Mouse (Mus musculus) lung, embryonic 14.5 days (tissue): Measurements from ENCODE around the gene Hoxb6. TPM values are rescaled to one million over a fixed set of nuclear protein-coding genes. Genes with fewer than 3 reads are reported as not detected.

Experiments
- ATAC-seq: fragments of 200-750 bp; cut with Nextera tagmentation; 2 replicates; pipeline ENCODE4 v1.8.0; 2017; ENCODE audit warnings: mild to moderate bottlenecking, moderate TSS enrichment, moderate library complexity; ENCODE audit not compliant: insufficient read depth
- DNase-seq: peaks from one replicate; pipeline ENCODE4 v3.0.0-alpha.2; 2015
- H3K27ac ChIP-seq: fragments of 300-500 bp; sonication (generic); 2 replicates; pipeline ENCODE4 v1.5.1; 2014; ENCODE audit warnings: low read depth, mild to moderate bottlenecking, moderate library complexity
- H3K27me3 ChIP-seq: fragments of 300-500 bp; sonication (generic); 2 replicates; pipeline ENCODE4 v1.6.1; 2014; ENCODE audit warnings: low read length, control low read depth; ENCODE audit not compliant: insufficient read depth
- H3K36me3 ChIP-seq: fragments of 300-500 bp; sonication (generic); 2 replicates; pipeline ENCODE4 v1.6.1; 2014; ENCODE audit warnings: control low read depth; ENCODE audit not compliant: insufficient read depth
- H3K4me1 ChIP-seq: fragments of 300-500 bp; sonication (generic); 2 replicates; pipeline ENCODE4 v1.6.1; 2014; ENCODE audit warnings: antibody characterized with exemption, control low read depth; ENCODE audit not compliant: insufficient read depth
- H3K4me2 ChIP-seq: fragments of 300-500 bp; sonication (generic); 2 replicates; pipeline ENCODE4 v1.6.1; 2014; ENCODE audit warnings: mild to moderate bottlenecking
- H3K4me3 ChIP-seq: fragments of 300-500 bp; sonication (generic); 2 replicates; pipeline ENCODE4 v1.5.1; 2014; ENCODE audit warnings: low read depth, low read length
- H3K9ac ChIP-seq: fragments of 300-500 bp; sonication (generic); 2 replicates; pipeline ENCODE4 v1.6.1; 2014
- H3K9me3 ChIP-seq: fragments of 300-500 bp; sonication (generic); 2 replicates; pipeline ENCODE4 v1.6.1; 2016; ENCODE audit warnings: low read depth, low read length, control low read depth
- CTCF ChIP-seq: IDR thresholded peaks from 2 replicates; pipeline ENCODE4 v1.5.1; 2016; ENCODE audit warnings: antibody characterized with exemption, low read depth
- WGBS: fragments of 180-500 bp; shearing (Covaris S2); extraction: QIAGEN DNeasy Blood & Tissue Kit; methylation state at CpG from one replicate; pipeline ENCODE4 v1.1.7; 2014; 5-methylcytosine and 5-hydroxymethylcytosine counted together
- polyA plus RNA-seq: library from polyadenylated mRNA; unstranded; fragments of >200 nt; fragmentation: Nextera tagmentation; extraction: Ambion mirVana; gene quantifications from 2 replicates; pipeline ENCODE4 v1.2.1, GENCODE M21; 2014

Hoxb6 gene
- polyA plus RNA-seq, 1 experiment from 2014 or later = 24.4 TPM

- H3K36me3 ChIP-seq = peaks cover 47% of the 10 kb centered on the region
- WGBS = under 1% methylated on average over 35 of the region's 35 CpGs
- H3K4me3 ChIP-seq = peak overlapping the region; percentile 64
- peak overlapping the region; percentile 84 for H3K4me2 ChIP-seq
- H3K27me3 ChIP-seq = peaks cover 25% of the 10 kb centered on the region
- no peak for TF ChIP-seq CTCF
- ATAC-seq = peak; percentile 65
- H3K9ac ChIP-seq = peak overlapping the region; percentile 97
- peaks cover 21% of the 10 kb centered on the region for H3K4me1 ChIP-seq
- peak overlapping the region; percentile 100 for H3K27ac ChIP-seq
- H3K9me3 ChIP-seq = no peaks in the 10 kb centered on the region
- peak; percentile 79 for DNase-seq
Measured at GRCm38 (mm10) chr11:96332618-96333032, 40.3 kb downstream of the Hoxb6 start.

DNA sequence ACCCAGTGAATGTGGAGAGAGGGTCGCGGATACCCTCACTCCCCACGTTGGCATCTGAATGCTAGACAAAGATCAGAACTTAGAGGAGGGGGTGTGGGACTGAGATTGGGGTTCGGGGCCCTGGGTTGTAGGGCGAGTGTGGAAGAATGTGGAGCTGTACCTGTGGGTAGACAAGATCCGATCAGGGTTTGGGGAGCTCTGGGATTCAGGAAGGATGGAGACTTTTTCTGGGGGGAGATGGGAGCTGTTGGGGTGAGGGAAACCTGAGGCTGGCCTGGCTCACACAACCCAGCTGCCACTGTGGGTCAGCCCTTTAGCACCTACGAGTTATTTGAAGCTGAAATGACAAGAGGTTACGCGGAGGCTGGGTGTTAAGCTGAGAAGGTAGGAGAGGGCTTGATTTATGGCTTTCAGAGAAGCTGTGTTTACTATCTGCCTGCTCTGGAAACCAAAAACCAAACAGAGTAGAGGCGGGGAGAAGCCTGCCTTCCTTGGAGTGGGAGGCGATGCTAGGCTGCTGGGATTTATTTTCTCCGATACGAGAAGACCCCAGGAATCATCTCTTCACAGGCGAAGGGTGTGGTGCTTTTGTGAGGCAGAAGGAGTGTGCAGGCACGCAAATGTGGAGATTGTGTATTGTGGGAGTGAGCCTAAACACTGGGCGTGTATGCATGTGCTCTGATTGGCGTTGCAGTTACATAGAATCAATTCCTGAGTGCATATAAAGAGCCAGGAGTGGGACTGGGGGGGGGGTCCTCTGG lies 41.1 kb downstream of the Hoxb6 start:
- peak overlapping the region; percentile 64 for H3K4me3 ChIP-seq
- H3K4me1 ChIP-seq = peaks cover 22% of the 10 kb centered on the region
- H3K9me3 ChIP-seq = no peaks in the 10 kb centered on the region
- peak overlapping the region; percentile 84 for H3K4me2 ChIP-seq
- H3K9ac ChIP-seq = peak overlapping the region; percentile 97
- H3K27ac ChIP-seq = peak overlapping the region; percentile 100
- peaks cover 53% of the 10 kb centered on the region for H3K36me3 ChIP-seq
- DNase-seq = peak; percentile 65
- WGBS = 8% methylated on average over 17 of the region's 17 CpGs
- ATAC-seq = no peak
- TF ChIP-seq CTCF = no peak
- H3K27me3 ChIP-seq = peaks cover 28% of the 10 kb centered on the region

DNA sequence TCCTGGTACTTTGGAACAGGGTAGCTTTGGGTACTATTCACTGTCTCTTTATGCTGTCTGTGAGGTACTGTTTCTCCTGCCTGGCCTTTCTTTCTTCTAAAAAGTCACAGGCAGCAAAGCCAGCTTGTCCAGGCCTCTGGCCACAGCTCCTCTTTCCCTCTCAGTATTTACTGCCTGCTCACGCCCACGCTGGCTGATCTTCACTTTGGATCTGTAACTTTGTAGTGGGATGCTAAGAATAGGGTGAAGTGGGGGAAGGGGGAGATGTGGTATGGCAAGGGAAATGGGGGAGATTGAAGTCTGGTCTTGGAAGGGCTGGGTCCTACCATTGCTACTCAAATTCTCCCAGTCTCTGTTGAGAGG lies 41.7 kb downstream of the Hoxb6 start:
- TF ChIP-seq CTCF = no peak
- no peak for DNase-seq
- 8% methylated on average over 2 of the region's 2 CpGs for WGBS
- Histone ChIP-seq H3K27ac (peak overlapping the region; percentile 100), H3K4me1 (peaks cover 28% of the 10 kb centered on the region), H3K27me3 (peaks cover 31% of the 10 kb centered on the region), H3K9me3 (no peaks in the 10 kb centered on the region), H3K9ac (peak overlapping the region; percentile 97), H3K4me2 (peak overlapping the region; percentile 84), H3K36me3 (peaks cover 59% of the 10 kb centered on the region), H3K4me3 (peak overlapping the region; percentile 64)
- no peak for ATAC-seq

DNA sequence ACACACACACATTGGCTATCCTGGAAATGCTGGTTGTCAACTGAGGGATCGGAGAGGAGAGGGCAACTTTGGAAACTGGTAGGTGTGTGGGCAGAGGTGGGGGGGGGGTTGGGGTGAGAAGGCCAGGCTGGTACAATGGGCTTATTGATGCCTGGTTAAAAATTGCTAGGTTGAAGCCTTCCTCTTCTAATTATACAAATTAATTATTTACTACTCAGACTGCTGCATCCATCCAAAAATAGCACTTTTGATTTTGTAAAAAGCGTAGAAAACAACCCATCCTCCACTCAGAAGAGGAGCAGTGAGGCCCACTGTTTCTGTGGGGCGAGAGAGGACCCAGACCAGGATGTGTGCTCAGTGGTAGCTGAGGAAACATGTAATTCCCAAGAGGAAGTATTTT lies 42.7 kb downstream of the Hoxb6 start:
- Histone ChIP-seq H3K27ac (peak overlapping the region; percentile 100), H3K4me1 (peaks cover 28% of the 10 kb centered on the region), H3K36me3 (peaks cover 57% of the 10 kb centered on the region), H3K9ac (peak overlapping the region; percentile 97), H3K9me3 (no peaks in the 10 kb centered on the region), H3K4me3 (peak overlapping the region; percentile 64), H3K4me2 (peak overlapping the region; percentile 84), H3K27me3 (peaks cover 37% of the 10 kb centered on the region)
- 25% methylated on average over 3 of the region's 3 CpGs for WGBS
- no peak for TF ChIP-seq CTCF
- ATAC-seq (no peak), DNase-seq (no peak)

GRCm38 (mm10) chr11:96336597-96336996 lies 44.3 kb downstream of the Hoxb6 start:
- Histone ChIP-seq H3K4me2 (peak overlapping the region; percentile 84), H3K36me3 (peaks cover 48% of the 10 kb centered on the region), H3K4me3 (peak overlapping the region; percentile 64), H3K9me3 (no peaks in the 10 kb centered on the region), H3K9ac (peak overlapping the region; percentile 97), H3K27me3 (peaks cover 38% of the 10 kb centered on the region), H3K4me1 (peaks cover 25% of the 10 kb centered on the region), H3K27ac (peak overlapping the region; percentile 100)
- ATAC-seq (no peak), DNase-seq (no peak)
- 18% methylated on average over 2 of the region's 2 CpGs for WGBS
- TF ChIP-seq CTCF = no peak

- no peak for TF ChIP-seq CTCF
- ATAC-seq = no peak
- Histone ChIP-seq H3K4me2 (peak overlapping the region; percentile 84), H3K4me3 (peak overlapping the region; percentile 64), H3K9ac (peak overlapping the region; percentile 97), H3K27me3 (peaks cover 40% of the 10 kb centered on the region), H3K9me3 (no peaks in the 10 kb centered on the region), H3K27ac (peak overlapping the region; percentile 100), H3K36me3 (peaks cover 53% of the 10 kb centered on the region), H3K4me1 (peaks cover 27% of the 10 kb centered on the region)
- WGBS = 10% methylated on average over 6 of the region's 6 CpGs
- DNase-seq = no peak
Measured at GRCm38 (mm10) chr11:96337026-96337425, 44.8 kb downstream of the Hoxb6 start.

DNA sequence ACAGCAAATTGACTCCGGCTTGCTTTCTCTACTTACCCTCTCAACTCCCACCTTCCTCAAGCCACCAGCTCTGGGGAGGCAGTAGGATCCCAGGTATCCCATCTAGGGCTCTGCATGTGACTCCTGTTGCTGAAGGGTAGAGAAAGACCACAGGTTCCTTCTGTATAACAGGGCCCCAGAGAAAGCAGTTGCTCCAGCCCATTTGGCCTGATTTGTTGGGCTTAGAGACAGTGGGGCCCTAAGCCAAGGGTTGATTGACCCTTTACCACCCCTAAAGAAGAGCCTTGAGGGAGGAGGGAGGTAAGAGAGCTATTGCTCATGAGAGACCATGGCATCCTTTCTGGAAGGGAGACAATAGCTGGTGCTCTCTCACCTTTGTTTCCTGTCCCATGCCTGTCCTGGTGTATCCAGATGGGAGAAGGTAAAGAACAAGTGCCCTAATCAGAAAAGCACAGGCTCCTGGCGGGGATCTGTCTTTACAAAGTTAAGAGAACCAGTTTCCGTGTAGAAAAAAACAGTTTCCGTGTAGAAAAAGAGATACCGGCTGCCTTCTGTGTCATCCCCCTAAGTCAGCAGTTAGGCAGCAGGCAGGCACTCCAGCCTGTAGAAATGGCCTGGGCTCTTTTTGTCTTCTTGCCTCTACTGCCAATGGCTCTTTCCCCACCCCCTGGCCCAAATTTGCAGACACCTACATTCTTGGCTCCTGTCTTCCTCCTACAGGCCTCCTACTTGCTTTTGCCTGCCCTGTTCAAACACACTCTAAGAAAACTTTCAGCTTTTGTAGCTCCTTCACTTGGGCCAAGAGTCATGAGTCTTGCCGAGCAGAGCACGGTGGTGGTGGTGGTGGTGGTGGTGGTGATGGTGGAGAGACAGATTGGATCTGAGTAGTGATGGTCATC lies 46.9 kb downstream of the Hoxb6 start:
- Histone ChIP-seq H3K27me3 (peaks cover 42% of the 10 kb centered on the region), H3K9ac (peak overlapping the region; percentile 97), H3K4me3 (peak overlapping the region; percentile 64), H3K4me2 (peak overlapping the region; percentile 84), H3K4me1 (peaks cover 29% of the 10 kb centered on the region), H3K27ac (peak overlapping the region; percentile 100), H3K36me3 (peaks cover 54% of the 10 kb centered on the region), H3K9me3 (no peaks in the 10 kb centered on the region)
- ATAC-seq (no peak), DNase-seq (peak; percentile 30)
- no peak for TF ChIP-seq CTCF
- WGBS = 15% methylated on average over 7 of the region's 7 CpGs
